Mouse (Mus musculus): ENCODE data around the gene Tbx3.
A peak's percentile ranks its signal among the peaks of the same experiment; 100 is the strongest.

Gene Tbx3

GRCm38 (mm10) chr5:119670566-119671108, at the start of gene Tbx3:
TSS of gene Tbx3 (plus strand) at chr5:119670669.
- DNase-seq, result peak; percentile 93

GRCm38 (mm10) chr5:119622076-119622475, 48.4 kb upstream of the Tbx3 start:
- no peak for DNase-seq

GRCm38 (mm10) chr5:119624554-119624953, 45.9 kb upstream of the Tbx3 start:
- peak; percentile 48 for DNase-seq

GRCm38 (mm10) chr5:119625603-119626002, 44.9 kb upstream of the Tbx3 start:
- peak; percentile 20 for DNase-seq

GRCm38 (mm10) chr5:119626154-119626553, 44.3 kb upstream of the Tbx3 start:
- DNase-seq, result no peak

GRCm38 (mm10) chr5:119626662-119627061, 43.8 kb upstream of the Tbx3 start:
- peak; percentile 19 for DNase-seq

GRCm38 (mm10) chr5:119628100-119628499, 42.4 kb upstream of the Tbx3 start:
- no peak for DNase-seq

- no peak for DNase-seq
Observed at GRCm38 (mm10) chr5:119628746-119629327, 41.6 kb upstream of the Tbx3 start.

GRCm38 (mm10) chr5:119633581-119633980, 36.9 kb upstream of the Tbx3 start:
- DNase-seq, result no peak

- no peak for DNase-seq
Observed at GRCm38 (mm10) chr5:119634861-119635260, 35.6 kb upstream of the Tbx3 start.

GRCm38 (mm10) chr5:119638300-119638699, 32.2 kb upstream of the Tbx3 start:
- no peak for DNase-seq

GRCm38 (mm10) chr5:119641094-119641493, 29.4 kb upstream of the Tbx3 start:
- no peak for DNase-seq

- DNase-seq, result peak; percentile 32
Observed at GRCm38 (mm10) chr5:119641714-119642113, 28.8 kb upstream of the Tbx3 start.

- DNase-seq, result no peak
Observed at GRCm38 (mm10) chr5:119646965-119647364, 23.5 kb upstream of the Tbx3 start.

- no peak for DNase-seq
Observed at GRCm38 (mm10) chr5:119651135-119651965, 19.1 kb upstream of the Tbx3 start.

- no peak for DNase-seq
Observed at GRCm38 (mm10) chr5:119656354-119656753, 14.1 kb upstream of the Tbx3 start.

GRCm38 (mm10) chr5:119656856-119657255, 13.6 kb upstream of the Tbx3 start:
- DNase-seq, result no peak

GRCm38 (mm10) chr5:119657362-119657761, 13.1 kb upstream of the Tbx3 start:
- no peak for DNase-seq

GRCm38 (mm10) chr5:119657804-119658203, 12.7 kb upstream of the Tbx3 start:
- no peak for DNase-seq

- DNase-seq, result no peak
Observed at GRCm38 (mm10) chr5:119658396-119658795, 12.1 kb upstream of the Tbx3 start.

- no peak for DNase-seq
Observed at GRCm38 (mm10) chr5:119659041-119659440, 11.4 kb upstream of the Tbx3 start.

GRCm38 (mm10) chr5:119660526-119661410, 9.7 kb upstream of the Tbx3 start:
- DNase-seq, result no peak

- no peak for DNase-seq
Observed at GRCm38 (mm10) chr5:119661474-119661873, 9.0 kb upstream of the Tbx3 start.

All from kidney, postnatal 10 days (tissue).